Mouse (Mus musculus): ENCODE measurements around the gene Hoxd12. TPM values are rescaled to one million over a fixed set of nuclear protein-coding genes. Genes with fewer than 3 reads are reported as not detected.

Gene Hoxd12
- polyA plus RNA-seq, 1 experiment from 2014 or later = not detected

GRCm38 (mm10) chr2:74725171-74725570 lies 50.4 kb downstream of the Hoxd12 start:
- Histone ChIP-seq H3K4me1 (replicated peaks) (peaks cover 6% of the 10 kb centered on the region), H3K4me3 (replicated peaks) (no peak overlapping the region), H3K4me2 (replicated peaks) (no peak overlapping the region), H3K27me3 (peaks cover 99% of the 10 kb centered on the region), H3K9me3 (no peaks in the 10 kb centered on the region), H3K36me3 (no peaks in the 10 kb centered on the region), H3K9ac (replicated peaks) (no peak overlapping the region), H3K27ac (no peak overlapping the region)
- no peak for ATAC-seq
- 1% methylated on average over 17 of the region's 17 CpGs for WGBS

GRCm38 (mm10) chr2:74726551-74726950 lies 51.7 kb downstream of the Hoxd12 start, which contains the start of gene Gm28230:
Gene Gm28230 (plus strand): TSS chr2:74726728.
- H3K4me1 ChIP-seq (replicated peaks) = peaks cover 6% of the 10 kb centered on the region
- H3K4me2 ChIP-seq (replicated peaks) = peak within 1 kb of the TSS; percentile 26; the same call in 1 of the 2 replicates
- H3K36me3 ChIP-seq = no peaks in the 10 kb centered on the region
- ATAC-seq = no peak
- no peak within 1 kb of the TSS for H3K27ac ChIP-seq
- H3K9me3 ChIP-seq = no peaks in the 10 kb centered on the region
- H3K9ac ChIP-seq (replicated peaks) = no peak within 1 kb of the TSS
- peaks cover 99% of the 10 kb centered on the region for H3K27me3 ChIP-seq
- peak within 1 kb of the TSS; percentile 14; the same call in 1 of the 2 replicates for H3K4me3 ChIP-seq (replicated peaks)
- 5% methylated on average over 5 of the region's 5 CpGs for WGBS

GRCm38 (mm10) chr2:74726973-74727639 lies 52.3 kb downstream of the Hoxd12 start:
- WGBS = under 1% methylated on average over 43 of the region's 43 CpGs
- H3K4me2 ChIP-seq (replicated peaks) = peak overlapping the region; percentile 26; the same call in 1 of the 2 replicates
- no peak overlapping the region for H3K9ac ChIP-seq (replicated peaks)
- no peaks in the 10 kb centered on the region for H3K36me3 ChIP-seq
- peaks cover 99% of the 10 kb centered on the region for H3K27me3 ChIP-seq
- H3K9me3 ChIP-seq = no peaks in the 10 kb centered on the region
- H3K27ac ChIP-seq = no peak overlapping the region
- H3K4me3 ChIP-seq (replicated peaks) = peak overlapping the region; percentile 14; the same call in 1 of the 2 replicates
- H3K4me1 ChIP-seq (replicated peaks) = peaks cover 6% of the 10 kb centered on the region
- ATAC-seq = no peak

MicroRNA genes within 50 kb of the gene (microRNA counts, 519-probe panel; counts per million panel counts)
- microRNA mmu-miR-10b = 110 counts per million, percentile 56 among the panel's probes with 10 or more counts

Small RNA genes lying within 50 kb of the gene (microRNA-seq; reads per million reads assigned to microRNA genes)
- gene Gm44463 (not detected), gene Mir10b (225 reads per million, percentile 61 among the genes with 10 or more reads in this experiment)

Other genes with a start within 250 kb of the Hoxd12 start
- 51.2 and 63.7 TPM in 2 replicates for gene Lnpk, start 95.6 kb upstream of the Hoxd12 start, polyA plus RNA-seq (2015; fragmentation: Nextera tagmentation; extraction: Ambion mirVana)
- 0.62 and 0.89 TPM in 2 replicates for gene Evx2, start 15.5 kb upstream of the Hoxd12 start, polyA plus RNA-seq (2015; fragmentation: Nextera tagmentation; extraction: Ambion mirVana)
- not detected in 2 replicates for gene Hoxd13, start 6.7 kb upstream of the Hoxd12 start, polyA plus RNA-seq (2015; fragmentation: Nextera tagmentation; extraction: Ambion mirVana)
- not detected in 2 replicates for gene Hoxd11, start 4.5 kb downstream of the Hoxd12 start, polyA plus RNA-seq (2015; fragmentation: Nextera tagmentation; extraction: Ambion mirVana)
- gene Hoxd10, start 16.9 kb downstream of the Hoxd12 start, polyA plus RNA-seq (2015; fragmentation: Nextera tagmentation; extraction: Ambion mirVana) = not detected in 2 replicates
- gene Hoxd9, start 22.7 kb downstream of the Hoxd12 start, polyA plus RNA-seq (2015; fragmentation: Nextera tagmentation; extraction: Ambion mirVana) = not detected in 2 replicates
- 0.08 TPM in 1 of 2 replicates, not detected in the other for gene Hoxd8, start 29.6 kb downstream of the Hoxd12 start, polyA plus RNA-seq (2015; fragmentation: Nextera tagmentation; extraction: Ambion mirVana)
- gene Hoxd3, start 36.9 kb downstream of the Hoxd12 start, polyA plus RNA-seq (2015; fragmentation: Nextera tagmentation; extraction: Ambion mirVana) = 0.17 TPM in 2 replicates
- gene Hoxd4, start 36.9 kb downstream of the Hoxd12 start, polyA plus RNA-seq (2015; fragmentation: Nextera tagmentation; extraction: Ambion mirVana) = not detected in 2 replicates
- not detected in 2 replicates for gene Gm28230, start 51.7 kb downstream of the Hoxd12 start, polyA plus RNA-seq (2015; fragmentation: Nextera tagmentation; extraction: Ambion mirVana)
- 0.08 TPM in 1 of 2 replicates, not detected in the other for gene Hoxd1, start 88.0 kb downstream of the Hoxd12 start, polyA plus RNA-seq (2015; fragmentation: Nextera tagmentation; extraction: Ambion mirVana)
- gene Mtx2, start 150.8 kb downstream of the Hoxd12 start, polyA plus RNA-seq (2015; fragmentation: Nextera tagmentation; extraction: Ambion mirVana) = 123 and 132 TPM in 2 replicates